Mouse (Mus musculus): ENCODE data around the gene S100a14.

GRCm38 (mm10) chr3:90526076-90526475, 580 bp upstream of the S100a14 start:
- no peak for TF ChIP-seq POU5F1 (IDR thresholded peaks at IDR 0.05; ENCODE audit: borderline replicate concordance, low read length)
- no peak for TF ChIP-seq CTCF (conservative IDR thresholded peaks at IDR 0.05; ENCODE audit: low read length)
